Mouse (Mus musculus) cerebellum, adult 9-11 months (tissue): ENCODE data around the gene Ndufb8.

ENCODE experiments used
- DNase-seq: peaks from one replicate; pipeline ENCODE4 v3.0.0; 2022

The Ndufb8 gene

GRCm38 (mm10) chr19:44554861-44555590 is at the start of gene Ndufb8:
TSS of gene Ndufb8 (minus strand) at chr19:44555440.
- DNase-seq: peak; percentile 94

- DNase-seq: no peak
Observed at GRCm38 (mm10) chr19:44594180-44594579, 38.9 kb upstream of the Ndufb8 start.

GRCm38 (mm10) chr19:44591638-44592037 is 36.4 kb upstream of the Ndufb8 start:
- DNase-seq: no peak

GRCm38 (mm10) chr19:44590992-44591391 is 35.8 kb upstream of the Ndufb8 start:
- no peak for DNase-seq

GRCm38 (mm10) chr19:44589591-44590223 is 34.5 kb upstream of the Ndufb8 start:
- no peak for DNase-seq

GRCm38 (mm10) chr19:44588036-44588435 is 32.8 kb upstream of the Ndufb8 start:
- DNase-seq: no peak

GRCm38 (mm10) chr19:44582638-44583309 is 27.5 kb upstream of the Ndufb8 start:
- peak; percentile 77 for DNase-seq

- DNase-seq: no peak
Observed at GRCm38 (mm10) chr19:44582103-44582502, 26.9 kb upstream of the Ndufb8 start.

- no peak for DNase-seq
Observed at GRCm38 (mm10) chr19:44578038-44578437, 22.8 kb upstream of the Ndufb8 start.

- DNase-seq: no peak
Observed at GRCm38 (mm10) chr19:44576275-44576674, 21.0 kb upstream of the Ndufb8 start.

- no peak for DNase-seq
Observed at GRCm38 (mm10) chr19:44567763-44568162, 12.5 kb upstream of the Ndufb8 start.

- DNase-seq: no peak
Observed at GRCm38 (mm10) chr19:44564006-44564405, 8.8 kb upstream of the Ndufb8 start.

- DNase-seq: peak; percentile 95
Observed at GRCm38 (mm10) chr19:44562652-44563206, 7.5 kb upstream of the Ndufb8 start, which contains the start of gene Hif1an. TSS of gene Hif1an (plus strand) at chr19:44562850.

GRCm38 (mm10) chr19:44554490-44554860 is 765 bp downstream of the Ndufb8 start:
- DNase-seq: no peak

- DNase-seq: no peak
Observed at GRCm38 (mm10) chr19:44553286-44553685, 2.0 kb downstream of the Ndufb8 start.

- DNase-seq: no peak
Observed at GRCm38 (mm10) chr19:44552731-44553130, 2.5 kb downstream of the Ndufb8 start, which contains the start of gene Gm20538. TSS of gene Gm20538 (minus strand) at chr19:44552831.

- DNase-seq: peak; percentile 43
Observed at GRCm38 (mm10) chr19:44545321-44546041, 9.8 kb downstream of the Ndufb8 start, which contains the start of gene Sec31b. TSS of gene Sec31b (minus strand) at chr19:44545864.

- peak; percentile 44 for DNase-seq
Observed at GRCm38 (mm10) chr19:44544775-44545174, 10.5 kb downstream of the Ndufb8 start.

GRCm38 (mm10) chr19:44544372-44544771 is 10.9 kb downstream of the Ndufb8 start:
- DNase-seq: no peak

- no peak for DNase-seq
Observed at GRCm38 (mm10) chr19:44542694-44543178, 12.5 kb downstream of the Ndufb8 start.

GRCm38 (mm10) chr19:44537416-44537815 is 17.8 kb downstream of the Ndufb8 start:
- DNase-seq: no peak

- DNase-seq: no peak
Observed at GRCm38 (mm10) chr19:44535376-44535775, 19.9 kb downstream of the Ndufb8 start.
